Mouse (Mus musculus): ENCODE data around the gene Zfp820. TPM values are rescaled to one million over a fixed set of nuclear protein-coding genes. Genes with fewer than 3 reads are reported as not detected.
"Not testable (repeated sequence)": the region's sequence is repeated elsewhere in the genome, so short reads cannot be mapped to it uniquely, and the experiment has no call there.

Zfp820 gene
- total RNA-seq (2021), result 1 to 10 TPM; 1.1 to 1.4 TPM

DNA sequence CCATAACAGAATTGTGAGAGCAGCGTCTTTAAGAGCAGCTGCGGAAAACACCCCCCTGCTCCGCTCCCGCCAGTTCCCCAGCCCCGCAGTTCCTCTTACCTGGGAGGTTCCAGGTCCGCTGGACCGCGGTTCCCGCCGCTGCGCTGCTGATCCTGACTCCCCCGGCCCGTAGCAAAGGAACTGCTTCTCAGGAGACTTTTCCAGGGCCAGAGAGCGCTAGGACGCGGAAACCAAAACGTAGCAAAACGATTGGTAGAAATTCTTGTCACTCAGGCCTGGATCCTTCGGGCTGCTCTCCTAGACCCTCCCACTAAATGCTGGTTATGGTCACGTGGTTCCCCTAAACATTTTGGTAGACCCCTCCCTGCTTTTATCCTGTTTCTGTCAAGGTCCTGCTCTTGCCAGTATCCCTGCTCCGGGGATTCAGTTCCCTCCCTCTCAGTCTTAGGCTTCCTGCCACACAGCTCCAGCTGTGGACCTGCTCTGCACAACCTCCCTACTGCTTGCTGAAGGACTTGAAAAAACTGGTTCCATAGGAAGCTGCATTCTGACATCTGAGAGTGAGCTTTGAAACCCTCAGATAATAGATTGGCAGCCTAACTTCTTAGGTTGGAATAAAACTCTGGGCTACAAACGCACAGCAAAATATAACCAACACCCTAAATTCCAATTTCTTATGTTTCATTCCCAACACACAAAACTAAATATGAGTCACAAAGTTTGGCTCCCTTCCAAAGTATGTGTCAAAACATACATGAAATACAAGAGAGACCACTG, at the start of gene Zfp820:
Zfp820 (minus strand) TSS at position 228 of the 777 bp plus-strand sequence.
- DNase-seq (ENCODE audit: extremely low spot score in 1 of 2, low spot score in 2 of 2), result peak; percentile 53
- intact Hi-C loops (cut with DNase I), result no loop called here

DNA sequence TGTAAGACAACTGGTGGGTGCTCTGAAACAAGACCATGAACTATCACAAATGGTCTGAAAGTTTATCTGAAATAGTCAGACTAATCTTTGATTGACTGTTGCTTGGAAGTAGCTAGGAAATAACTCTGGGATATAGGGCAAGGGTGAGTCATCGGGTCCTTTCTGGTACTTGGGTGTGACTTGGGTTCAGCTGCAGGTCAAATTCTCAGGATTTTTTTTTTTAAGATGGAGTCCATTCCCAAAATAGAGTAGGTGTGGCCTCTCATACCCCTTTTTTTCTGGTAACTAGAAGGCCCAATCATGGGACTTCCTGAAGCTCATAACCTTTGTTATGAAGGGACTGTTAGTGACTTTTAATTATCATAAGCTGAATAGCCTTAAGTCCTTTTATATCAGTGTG, 25.7 kb upstream of the Zfp820 start:
- intact Hi-C loops (cut with DNase I), result no loop called here
- DNase-seq (ENCODE audit: extremely low spot score in 1 of 2, low spot score in 2 of 2), result no peak

DNA sequence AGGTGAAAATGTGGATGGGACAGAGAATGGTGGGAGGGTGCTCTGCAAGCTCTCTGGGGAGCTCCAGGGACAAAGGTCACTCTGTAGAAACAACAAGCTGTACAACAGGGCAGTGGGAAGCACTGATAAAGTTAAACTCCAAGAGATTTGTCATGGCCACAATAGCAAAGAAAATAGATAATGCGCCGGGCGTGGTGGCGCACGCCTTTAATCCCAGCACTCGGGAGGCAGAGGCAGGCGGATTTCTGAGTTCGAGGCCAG, 680 bp upstream of the Zfp820 start:
- intact Hi-C loops (cut with DNase I); DNase-seq (ENCODE audit: extremely low spot score in 1 of 2, low spot score in 2 of 2): not testable (repeated sequence)

DNA sequence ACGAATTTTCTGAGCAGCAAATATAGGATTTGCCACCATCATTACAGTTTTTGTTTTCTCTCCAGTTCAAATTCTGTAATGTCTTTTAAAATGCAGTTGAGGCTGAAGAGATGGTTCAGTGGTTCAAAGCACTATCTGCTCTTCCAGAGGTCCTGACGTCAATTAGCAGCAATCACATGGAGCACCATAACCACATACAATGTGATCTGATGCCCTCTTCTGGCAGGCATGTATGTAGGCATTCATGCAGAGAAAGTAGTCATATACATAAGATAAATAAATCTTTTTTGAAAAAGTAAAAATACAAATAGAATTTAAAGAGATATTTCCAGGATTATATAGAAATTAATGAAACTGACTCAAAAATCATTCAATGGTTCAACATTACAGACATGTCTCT, 7.1 kb downstream of the Zfp820 start:
- no peak for DNase-seq (ENCODE audit: extremely low spot score in 1 of 2, low spot score in 2 of 2)
- intact Hi-C loops (cut with DNase I), result no loop called here

DNA sequence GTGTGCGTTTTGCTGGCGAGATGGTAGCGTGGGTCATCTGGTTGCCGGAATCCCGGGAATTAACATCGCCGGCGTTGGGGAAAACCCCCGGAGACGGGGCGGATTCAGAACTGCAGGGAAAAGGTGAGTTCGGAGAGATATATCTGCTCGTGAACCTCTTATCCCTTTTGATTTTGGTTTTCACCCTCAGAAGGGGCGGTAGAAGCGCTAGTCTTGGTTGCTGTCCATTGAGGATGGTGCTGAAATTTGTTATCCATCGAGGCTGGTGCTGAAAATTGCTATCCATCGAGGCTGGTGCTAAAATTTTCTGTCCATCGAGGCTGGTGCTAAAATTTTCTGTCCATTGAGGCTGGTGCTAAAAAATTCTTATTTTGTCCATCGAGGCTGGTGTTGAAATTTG, 44.2 kb downstream of the Zfp820 start:
- DNase-seq (ENCODE audit: extremely low spot score in 1 of 2, low spot score in 2 of 2); intact Hi-C loops (cut with DNase I): not testable (repeated sequence)

DNA sequence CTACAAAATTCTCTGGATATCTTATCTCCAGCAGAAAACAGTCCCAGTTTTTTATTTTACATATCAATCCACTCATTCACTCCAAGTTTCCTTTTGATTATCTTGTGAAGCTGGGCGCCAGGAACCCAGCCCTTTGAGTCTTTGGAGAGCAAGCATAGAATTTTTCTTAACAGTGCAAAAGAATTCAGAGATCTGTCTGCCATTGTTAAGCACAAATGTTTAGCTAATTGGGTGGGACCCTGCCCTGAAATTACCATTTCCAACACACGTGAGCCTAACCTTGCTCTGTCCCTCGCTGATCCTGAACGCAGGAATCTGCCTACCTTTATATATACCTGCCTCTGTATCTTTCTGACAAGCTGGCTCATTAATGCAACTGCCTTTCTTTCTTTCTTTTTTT, 53.3 kb downstream of the Zfp820 start:
- DNase-seq (ENCODE audit: extremely low spot score in 1 of 2, low spot score in 2 of 2), result no peak
- intact Hi-C loops (cut with DNase I), result no loop called here

DNA sequence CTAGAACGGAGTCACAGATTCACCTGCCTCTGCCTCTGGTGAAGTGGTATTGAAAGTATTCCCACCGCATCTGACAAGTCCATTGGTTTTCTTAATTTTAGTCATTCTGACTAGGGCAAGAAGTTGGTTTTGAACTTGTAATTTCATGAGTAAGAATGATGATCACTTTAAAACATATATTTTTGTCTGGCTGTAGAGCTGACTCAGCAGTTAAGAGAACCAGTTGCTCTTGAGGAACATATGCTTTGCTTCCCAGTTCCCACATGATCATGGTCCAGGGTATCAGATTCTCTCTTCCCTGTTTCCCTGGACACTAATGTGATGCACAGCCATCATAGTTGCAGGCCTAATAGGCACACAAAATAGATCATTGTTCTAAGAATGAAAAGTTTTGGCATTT, 75.2 kb downstream of the Zfp820 start:
- intact Hi-C loops (cut with DNase I), result no loop called here
- DNase-seq (ENCODE audit: extremely low spot score in 1 of 2, low spot score in 2 of 2), result no peak

Other genes starting within 250 kb of the Zfp820 start
- 10 to 100 TPM; 11.9 to 13.6 TPM for gene Zfp983, start 195.1 kb downstream of the Zfp820 start, total RNA-seq (2021)
- 1 to 10 TPM; 4.9 to 8.5 TPM for gene Gm10226, start 153.9 kb downstream of the Zfp820 start, total RNA-seq (2021)
- gene Zfp760, start 138.0 kb downstream of the Zfp820 start, total RNA-seq (2021), result 1 to 10 TPM; 9.1 to 9.2 TPM
- gene Zfp229, start 115.0 kb downstream of the Zfp820 start, total RNA-seq (2021), result 1 to 10 TPM; 5.0 to 6.5 TPM
- gene Zfp995, start 64.2 kb upstream of the Zfp820 start, total RNA-seq (2021), result 1 to 10 TPM; 3.7 to 5.1 TPM
- gene Zfp942, start 116.7 kb upstream of the Zfp820 start, total RNA-seq (2021), result 10 to 100 TPM; 16.1 to 16.6 TPM
- 10 to 100 TPM; 19.3 to 19.4 TPM for gene Zfp943, start 116.8 kb upstream of the Zfp820 start, total RNA-seq (2021)